Mouse (Mus musculus): ENCODE measurements around the gene Cdc42ep2. TPM values are rescaled to one million over a fixed set of nuclear protein-coding genes. Genes with fewer than 3 reads are reported as not detected.
A peak's percentile ranks its signal among the peaks of the same experiment; 100 is the strongest.
"Not testable (repeated sequence)": the region's sequence is repeated elsewhere in the genome, so short reads cannot be mapped to it uniquely, and the experiment has no call there.

Cdc42ep2 gene
- polyA plus RNA-seq, 1 experiment from 2014 or later: 13.5 TPM

GRCm38 (mm10) chr19:5894002-5894678, 30.5 kb downstream of the Cdc42ep2 start, which contains the start of gene Tigd3:
Tigd3 (minus strand) TSS chr19:5894149.
- peak within 1 kb of the TSS; percentile 96 for H3K9ac ChIP-seq
- peak; percentile 98 for ATAC-seq (ENCODE audit: low read depth)
- H3K9me3 ChIP-seq: no peaks in the 10 kb centered on the region
- H3K36me3 ChIP-seq: peaks cover 52% of the 10 kb centered on the region
- peaks cover 29% of the 10 kb centered on the region for H3K4me1 ChIP-seq (replicated peaks)
- H3K27me3 ChIP-seq: no peaks in the 10 kb centered on the region
- H3K4me2 ChIP-seq: peak within 1 kb of the TSS; percentile 82
- H3K27ac ChIP-seq (replicated peaks): peak within 1 kb of the TSS; percentile 86
- peak within 1 kb of the TSS; percentile 69 for H3K4me3 ChIP-seq
- 5% methylated on average over 36 of the region's 36 CpGs for WGBS

- Histone ChIP-seq H3K9me3 (no peaks in the 10 kb centered on the region), H3K4me1 (replicated peaks) (peaks cover 30% of the 10 kb centered on the region), H3K4me3 (peak overlapping the region; percentile 69), H3K36me3 (peaks cover 47% of the 10 kb centered on the region), H3K27ac (replicated peaks) (peak overlapping the region; percentile 86), H3K4me2 (peak overlapping the region; percentile 82), H3K27me3 (no peaks in the 10 kb centered on the region), H3K9ac (peak overlapping the region; percentile 96)
- peak; percentile 60 for ATAC-seq (ENCODE audit: low read depth)
- 6% methylated on average over 30 of the region's 31 CpGs for WGBS
Observed at GRCm38 (mm10) chr19:5893282-5894001, 31.2 kb downstream of the Cdc42ep2 start.

- Histone ChIP-seq H3K27me3 (no peaks in the 10 kb centered on the region), H3K4me2 (peak overlapping the region; percentile 82), H3K4me3 (peak overlapping the region; percentile 69), H3K4me1 (replicated peaks) (peaks cover 30% of the 10 kb centered on the region), H3K9me3 (no peaks in the 10 kb centered on the region), H3K36me3 (peaks cover 42% of the 10 kb centered on the region), H3K9ac (peak overlapping the region; percentile 96), H3K27ac (replicated peaks) (no peak overlapping the region)
- ATAC-seq (ENCODE audit: low read depth): no peak
- WGBS: 93% methylated on average over 13 of the region's 13 CpGs
Observed at GRCm38 (mm10) chr19:5892735-5893134, 31.9 kb downstream of the Cdc42ep2 start.

GRCm38 (mm10) chr19:5892262-5892661, 32.4 kb downstream of the Cdc42ep2 start:
- H3K4me3 ChIP-seq: peak overlapping the region; percentile 69
- H3K27me3 ChIP-seq: no peaks in the 10 kb centered on the region
- peak overlapping the region; percentile 82; the same call in 1 of the 2 replicates for H3K4me2 ChIP-seq
- ATAC-seq (ENCODE audit: low read depth): no peak
- WGBS: 92% methylated on average over 7 of the region's 7 CpGs
- H3K27ac ChIP-seq (replicated peaks): no peak overlapping the region
- H3K36me3 ChIP-seq: peaks cover 37% of the 10 kb centered on the region
- H3K4me1 ChIP-seq (replicated peaks): peaks cover 30% of the 10 kb centered on the region
- no peak overlapping the region for H3K9ac ChIP-seq
- no peaks in the 10 kb centered on the region for H3K9me3 ChIP-seq

- H3K4me1 ChIP-seq (replicated peaks): peaks cover 30% of the 10 kb centered on the region
- H3K9me3 ChIP-seq: no peaks in the 10 kb centered on the region
- peaks cover 33% of the 10 kb centered on the region for H3K36me3 ChIP-seq
- H3K4me2 ChIP-seq: no peak overlapping the region
- no peak overlapping the region for H3K4me3 ChIP-seq
- ATAC-seq (ENCODE audit: low read depth): no peak
- no peak overlapping the region for H3K9ac ChIP-seq
- H3K27me3 ChIP-seq: no peaks in the 10 kb centered on the region
- no peak overlapping the region for H3K27ac ChIP-seq (replicated peaks)
- WGBS: 93% methylated on average over 12 of the region's 12 CpGs
Observed at GRCm38 (mm10) chr19:5891521-5892258, 32.9 kb downstream of the Cdc42ep2 start.

- H3K9ac ChIP-seq: no peak overlapping the region
- no peaks in the 10 kb centered on the region for H3K9me3 ChIP-seq
- WGBS: 68% methylated on average over 4 of the region's 4 CpGs
- H3K4me3 ChIP-seq: no peak overlapping the region
- H3K4me2 ChIP-seq: no peak overlapping the region
- ATAC-seq (ENCODE audit: low read depth): no peak
- H3K4me1 ChIP-seq (replicated peaks): peaks cover 30% of the 10 kb centered on the region
- H3K27ac ChIP-seq (replicated peaks): no peak overlapping the region
- H3K36me3 ChIP-seq: peaks cover 13% of the 10 kb centered on the region; the same call in 1 of the 2 replicates
- H3K27me3 ChIP-seq: no peaks in the 10 kb centered on the region
Observed at GRCm38 (mm10) chr19:5889211-5889610, 35.4 kb downstream of the Cdc42ep2 start.

GRCm38 (mm10) chr19:5887234-5887815, 37.3 kb downstream of the Cdc42ep2 start:
- Histone ChIP-seq H3K4me3 (no peak overlapping the region), H3K27me3 (no peaks in the 10 kb centered on the region), H3K9ac (no peak overlapping the region), H3K4me2 (no peak overlapping the region), H3K9me3 (no peaks in the 10 kb centered on the region), H3K36me3 (peaks cover 13% of the 10 kb centered on the region; the same call in 1 of the 2 replicates), H3K4me1 (replicated peaks) (peaks cover 18% of the 10 kb centered on the region), H3K27ac (replicated peaks) (no peak overlapping the region)
- ATAC-seq (ENCODE audit: low read depth): no peak
- 79% methylated on average over 3 of the region's 3 CpGs for WGBS

GRCm38 (mm10) chr19:5885838-5886237, 38.8 kb downstream of the Cdc42ep2 start:
- H3K9me3 ChIP-seq: no peaks in the 10 kb centered on the region
- ATAC-seq (ENCODE audit: low read depth): no peak
- no peaks in the 10 kb centered on the region for H3K27me3 ChIP-seq
- H3K4me2 ChIP-seq: no peak overlapping the region
- no peak overlapping the region for H3K4me3 ChIP-seq
- H3K36me3 ChIP-seq: 0 out of 2 replicates have a peak, but pooled peaks cover 3% of the 10 kb centered on the region
- H3K4me1 ChIP-seq (replicated peaks): peaks cover 7% of the 10 kb centered on the region
- no peak overlapping the region for H3K27ac ChIP-seq (replicated peaks)
- WGBS: 61% methylated on average over 4 of the region's 4 CpGs
- no peak overlapping the region for H3K9ac ChIP-seq

GRCm38 (mm10) chr19:5883935-5884334, 40.7 kb downstream of the Cdc42ep2 start:
- Histone ChIP-seq H3K36me3 (no peaks in the 10 kb centered on the region), H3K4me2 (no peak overlapping the region), H3K27ac (replicated peaks) (no peak overlapping the region), H3K9ac (no peak overlapping the region), H3K9me3 (no peaks in the 10 kb centered on the region), H3K4me1 (replicated peaks) (no peaks in the 10 kb centered on the region), H3K27me3 (no peaks in the 10 kb centered on the region), H3K4me3 (no peak overlapping the region)
- no peak for ATAC-seq (ENCODE audit: low read depth)
- 86% methylated on average over 1 of the region's 1 CpGs for WGBS

GRCm38 (mm10) chr19:5882079-5882478, 42.5 kb downstream of the Cdc42ep2 start:
- not testable (repeated sequence) for H3K4me3 ChIP-seq; H3K9ac ChIP-seq; H3K27me3 ChIP-seq; ATAC-seq (ENCODE audit: low read depth); H3K9me3 ChIP-seq; H3K4me2 ChIP-seq; H3K36me3 ChIP-seq; H3K27ac ChIP-seq (replicated peaks)
- WGBS: 85% methylated on average over 5 of the region's 5 CpGs
- peaks cover 12% of the 10 kb centered on the region for H3K4me1 ChIP-seq (replicated peaks)

- no peak overlapping the region for H3K27ac ChIP-seq (replicated peaks)
- H3K9me3 ChIP-seq: no peaks in the 10 kb centered on the region
- no peak overlapping the region for H3K4me2 ChIP-seq
- no peaks in the 10 kb centered on the region for H3K27me3 ChIP-seq
- no peak overlapping the region for H3K9ac ChIP-seq
- no peak for ATAC-seq (ENCODE audit: low read depth)
- H3K4me1 ChIP-seq (replicated peaks): peaks cover 12% of the 10 kb centered on the region
- no peak overlapping the region for H3K4me3 ChIP-seq
- no peaks in the 10 kb centered on the region for H3K36me3 ChIP-seq
- WGBS: 90% methylated on average over 6 of the region's 6 CpGs
Observed at GRCm38 (mm10) chr19:5881155-5881554, 43.5 kb downstream of the Cdc42ep2 start.

- no peak overlapping the region for H3K4me3 ChIP-seq
- H3K4me1 ChIP-seq (replicated peaks): peaks cover 18% of the 10 kb centered on the region
- H3K9me3 ChIP-seq: no peaks in the 10 kb centered on the region
- H3K4me2 ChIP-seq: no peak overlapping the region
- H3K9ac ChIP-seq: no peak overlapping the region
- no peaks in the 10 kb centered on the region for H3K27me3 ChIP-seq
- WGBS: 92% methylated on average over 7 of the region's 7 CpGs
- no peak for ATAC-seq (ENCODE audit: low read depth)
- no peaks in the 10 kb centered on the region for H3K36me3 ChIP-seq
- no peak overlapping the region for H3K27ac ChIP-seq (replicated peaks)
Observed at GRCm38 (mm10) chr19:5879735-5880134, 44.9 kb downstream of the Cdc42ep2 start.

All from neural tube, embryonic 13.5 days (tissue).